In the genomic region with DNA sequence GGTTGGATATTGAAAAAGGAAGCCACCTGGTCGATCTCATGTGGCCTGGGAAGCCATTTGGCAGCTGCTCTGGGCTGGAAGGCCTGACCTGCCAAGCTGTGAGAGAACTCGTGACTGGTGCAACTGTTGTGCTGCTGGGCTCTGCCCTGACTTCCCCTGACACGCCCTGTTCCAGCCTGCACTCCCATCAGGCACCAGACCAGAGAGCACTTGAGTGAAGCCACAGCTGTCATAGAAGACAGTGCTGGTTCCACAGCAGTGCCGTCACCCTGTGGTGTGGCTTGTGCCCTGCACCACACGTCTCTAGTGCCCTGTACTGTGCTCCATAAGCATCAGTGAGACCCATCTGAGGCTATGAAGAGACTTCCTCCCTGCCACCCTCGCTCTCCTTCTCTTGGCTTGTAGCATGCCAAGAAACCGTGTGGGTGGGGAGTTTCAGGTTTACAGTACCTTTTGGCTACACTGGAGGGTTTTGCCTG, we compare ENCODE assay signal across 9 mouse cellular contexts.
DNase-seq lines count a peak whose midpoint lies in the region; ATAC-seq and TF ChIP-seq lines count a peak whose summit lies in the region.
"Had no signal": no experiment of that assay in that cellular context is flagged by ENCODE, and none has a peak within 500 bp of the region (broad histone marks: within the 10 kb centered on the region; RNA-seq: fewer than 3 reads in every experiment).

No protein-coding gene starts in this region.

- 7% methylated on average over 7 of the region's 7 CpGs for WGBS in lung, adult 2 months
- 53% methylated on average over 7 of the region's 7 CpGs for WGBS in stomach, embryonic 16.5 days
- 84% methylated on average over 7 of the region's 7 CpGs for WGBS in forebrain, postnatal 0 days

- no peak overlapping the region for H3K4me3 ChIP-seq in lung, adult 2 months (replicated peaks; ENCODE audit: extremely low read depth, low read depth, low read length)
- no peak overlapping the region for H3K4me3 ChIP-seq in stomach, embryonic 16.5 days (replicated peaks; ENCODE audit: low read length)
- no peak overlapping the region for H3K4me3 ChIP-seq in forebrain, postnatal 0 days (ENCODE audit: low read depth, low read length)
- H3K4me3 ChIP-seq: erythroblast, embryonic 14.5 days; neural tube, embryonic 13.5 days had no signal

- no peak overlapping the region for H3K4me2 ChIP-seq in stomach, embryonic 16.5 days (ENCODE audit: low read depth, low read length)
- H3K4me2 ChIP-seq in forebrain, postnatal 0 days (ENCODE audit: low read depth), result no peak overlapping the region
- H3K4me2 ChIP-seq: neural tube, embryonic 13.5 days had no signal

- peak; percentile 61 for ATAC-seq in stomach, embryonic 16.5 days (ENCODE audit: insufficient read depth, low FRiP score)
- no peak for ATAC-seq in forebrain, postnatal 0 days

- H3K27me3 ChIP-seq in stomach, embryonic 16.5 days (ENCODE audit: control insufficient read depth, insufficient read depth, low read length), result no peaks in the 10 kb centered on the region
- H3K27me3 ChIP-seq in forebrain, postnatal 0 days (ENCODE audit: insufficient read depth, low read length), result no peaks in the 10 kb centered on the region
- H3K27me3 ChIP-seq: neural tube, embryonic 13.5 days had no signal

- intact Hi-C loops in heart, postnatal 10 days (cut with DNase I), result loop anchor here (5.0 kb wide), 2 partner anchors 40 to 140 kb away; partner anchors contain the start of gene Fam53b

- H3K36me3 ChIP-seq in stomach, embryonic 16.5 days (ENCODE audit: control insufficient read depth, insufficient read depth, low read length), result no peaks in the 10 kb centered on the region
- no peaks in the 10 kb centered on the region for H3K36me3 ChIP-seq in forebrain, postnatal 0 days (ENCODE audit: insufficient read depth)
- H3K36me3 ChIP-seq: neural tube, embryonic 13.5 days had no signal

- peak overlapping the region; percentile 15; the same call in 1 of the 2 replicates for H3K27ac ChIP-seq in stomach, embryonic 16.5 days (ENCODE audit: low read length)
- H3K27ac ChIP-seq in forebrain, postnatal 0 days (ENCODE audit: low read depth, low read length), result no peak overlapping the region
- H3K27ac ChIP-seq: neural tube, embryonic 13.5 days had no signal

- no peaks in the 10 kb centered on the region for H3K9me3 ChIP-seq in stomach, embryonic 16.5 days (replicated peaks; ENCODE audit: control insufficient read depth, low read length)
- H3K9me3 ChIP-seq in forebrain, postnatal 0 days (ENCODE audit: low read length), result no peaks in the 10 kb centered on the region
- H3K9me3 ChIP-seq: neural tube, embryonic 13.5 days had no signal

- H3K9ac ChIP-seq in stomach, embryonic 16.5 days (ENCODE audit: low read length), result no peak overlapping the region
- no peak overlapping the region for H3K9ac ChIP-seq in forebrain, postnatal 0 days
- H3K9ac ChIP-seq: neural tube, embryonic 13.5 days had no signal

- TF ChIP-seq CTCF in lung, adult 2 months (IDR thresholded peaks at IDR 0.05; ENCODE audit: insufficient read depth, low read length), result peak; percentile 31; the same call in 1 of the 2 replicates
- no peak for TF ChIP-seq CTCF in forebrain, postnatal 0 days (IDR thresholded peaks at IDR 0.05; ENCODE audit: low read depth)

- DNase-seq in urinary bladder, postnatal 14 days (ENCODE audit: low spot score), result peak; percentile 56
- no peak for DNase-seq in urinary bladder, adult 2 months (ENCODE audit: low spot score)
- peak; percentile 57 to 61 for DNase-seq in cerebellum, adult 18-20 months
- peak; percentile 72 to 74 for DNase-seq in heart, postnatal 10 days
- peak; percentile 60 for DNase-seq in lung, adult 2 months
- no peak for DNase-seq in forebrain, postnatal 0 days

- TF ChIP-seq POLR2A in lung, adult 2 months (IDR thresholded peaks at IDR 0.05; ENCODE audit: borderline replicate concordance, extremely low read depth, low read depth, low read length), result peak; percentile 69; the same call in 1 of the 2 replicates

- H3K4me1 ChIP-seq in lung, adult 2 months (ENCODE audit: control insufficient read depth, insufficient read depth, low read length), result peaks cover 42% of the 10 kb centered on the region
- peaks cover 8% of the 10 kb centered on the region; the same call in 1 of the 2 replicates for H3K4me1 ChIP-seq in stomach, embryonic 16.5 days (ENCODE audit: control insufficient read depth, insufficient read depth, low read length)
- H3K4me1 ChIP-seq in forebrain, postnatal 0 days (ENCODE audit: insufficient read depth), result no peaks in the 10 kb centered on the region

Comparison
In these comparisons a context has a peak if more than half of its experiments do, and no peak if none do; other contexts are left out.
1. DNase-seq: peak in urinary bladder, postnatal 14 days (single experiment), cerebellum, adult 18-20 months (2 of 2), heart, postnatal 10 days (2 of 2) and lung, adult 2 months (single experiment); none in urinary bladder, adult 2 months (single experiment) and forebrain, postnatal 0 days (single experiment).